Mouse (Mus musculus) erythroblast, adult 5-6 weeks (primary cell): Measurements from ENCODE around the gene Arxes2. TPM values are rescaled to one million over a fixed set of nuclear protein-coding genes. Genes with fewer than 3 reads are reported as not detected.
"Not testable (repeated sequence)": the region's sequence is repeated elsewhere in the genome, so short reads cannot be mapped to it uniquely, and the experiment has no call there.

Source experiments
- ATAC-seq: replicated peaks from 2 replicates; pipeline ENCODE4 v1.8.0; 2016; ENCODE audit warnings: moderate number of reproducible peaks, mild to moderate bottlenecking, moderate TSS enrichment, inconsistent platforms; ENCODE audit not compliant: poor library complexity, low FRiP score, severe bottlenecking
- total RNA-seq, 2 experiments: library from RNA; stranded (forward) in 1 of 2; stranded (reverse) in 1 of 2; fragments of 150-400 nt in 1 of 2; fragments of 200-764, 138-1000 nt in 1 of 2; gene quantifications; 2 replicates each; pipeline versions ENCODE4 v1.2.3 to v1.2.4; 2015 to 2017; ENCODE audit warnings: low replicate concordance in 2 of 2

The Arxes2 gene
- total RNA-seq (2015; ENCODE audit: low replicate concordance) (not detected in 2 replicates), total RNA-seq (2017; ENCODE audit: low replicate concordance) (not detected in 2 replicates)

DNA sequence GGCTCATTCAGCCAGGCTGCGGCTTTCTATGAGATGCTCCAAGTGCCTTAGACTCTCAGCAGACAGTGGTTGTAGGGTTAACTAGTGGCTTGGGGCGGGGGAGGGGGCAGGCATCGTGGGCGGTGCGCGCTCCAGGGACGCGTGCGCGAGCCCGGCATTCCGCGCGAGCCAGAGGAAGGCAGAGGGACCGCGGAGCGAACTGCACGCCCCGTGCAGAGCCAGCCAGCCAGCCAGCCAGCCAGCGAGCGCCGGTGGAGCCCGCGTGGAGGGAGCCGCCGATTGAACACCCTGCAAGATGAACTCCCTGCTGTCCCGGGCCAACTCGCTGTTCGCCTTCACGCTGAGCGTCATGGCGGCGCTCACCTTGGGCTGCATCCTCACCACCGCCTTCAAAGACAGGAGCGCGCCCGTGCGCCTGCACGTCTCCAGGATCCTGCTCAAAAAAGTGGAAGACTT lies at the start of gene Arxes2:
Arxes2 (plus strand) TSS at position 161 of the 456 bp plus-strand sequence.
- not testable (repeated sequence) for ATAC-seq

DNA sequence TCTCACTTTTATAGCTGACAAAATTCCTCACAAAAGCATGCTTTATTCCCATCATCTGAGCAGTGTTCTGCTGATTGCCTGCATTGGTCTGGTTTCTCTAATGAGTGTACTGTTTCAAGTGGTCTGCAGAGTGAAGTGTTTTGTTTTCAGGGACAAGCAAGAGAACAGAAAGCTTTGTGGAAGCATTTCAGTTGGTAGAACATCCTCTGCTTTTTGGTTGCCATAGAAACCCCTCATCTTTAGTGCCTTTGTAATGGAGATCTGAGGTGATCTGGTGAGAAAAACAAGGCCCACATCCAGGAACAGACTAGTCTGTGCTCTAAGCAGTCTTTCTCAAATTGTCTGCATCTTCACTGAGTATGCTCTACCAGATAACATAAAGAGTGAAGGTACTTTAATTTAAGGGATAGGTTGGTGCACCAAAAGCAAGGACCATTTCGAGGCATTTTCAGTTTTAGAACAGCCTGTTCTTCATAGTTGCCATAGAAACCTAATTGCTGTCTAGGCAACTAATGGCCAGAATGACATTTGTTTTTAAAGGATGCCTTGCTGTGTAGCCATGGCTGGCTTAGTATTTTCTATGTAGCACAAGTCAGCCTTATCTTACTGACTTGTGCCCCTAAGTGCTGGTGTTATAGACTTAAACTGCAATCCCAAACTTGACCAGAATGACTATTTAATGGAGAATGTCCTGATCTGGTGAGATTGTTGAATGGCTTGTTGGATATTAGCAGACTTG lies 44.8 kb upstream of the Arxes2 start:
- no peak for ATAC-seq

DNA sequence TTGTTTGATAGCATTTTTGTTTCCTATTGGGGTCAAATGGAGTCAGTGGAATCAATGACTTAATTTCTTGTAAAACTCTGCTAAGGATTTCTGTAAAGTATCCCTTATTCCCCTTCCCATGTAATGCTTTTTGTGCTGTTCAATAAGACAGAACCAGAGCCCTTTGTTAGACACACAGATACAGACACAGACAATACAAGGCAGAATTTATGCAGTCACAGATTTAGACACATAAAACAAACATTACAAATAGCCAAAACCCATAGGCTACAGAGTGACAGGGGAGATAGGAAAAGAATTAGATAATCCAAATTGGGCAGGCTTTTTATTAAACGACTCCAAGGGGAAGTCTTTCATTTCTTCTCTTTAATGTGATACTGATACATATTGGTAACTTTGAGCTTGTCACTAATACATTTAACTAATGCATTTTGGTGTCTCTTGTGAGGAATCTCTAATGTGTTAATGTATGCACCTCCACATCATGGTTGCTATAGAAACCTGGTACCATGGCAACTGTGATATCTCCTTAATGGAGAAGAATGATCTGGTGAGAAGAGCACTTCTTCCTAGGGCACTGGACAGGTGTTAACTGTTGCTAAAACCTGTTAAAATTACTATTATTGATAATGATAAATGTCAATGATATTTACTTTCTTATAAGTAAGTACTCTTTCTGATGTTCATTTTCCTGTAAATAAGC lies 36.5 kb upstream of the Arxes2 start:
- ATAC-seq = no peak

DNA sequence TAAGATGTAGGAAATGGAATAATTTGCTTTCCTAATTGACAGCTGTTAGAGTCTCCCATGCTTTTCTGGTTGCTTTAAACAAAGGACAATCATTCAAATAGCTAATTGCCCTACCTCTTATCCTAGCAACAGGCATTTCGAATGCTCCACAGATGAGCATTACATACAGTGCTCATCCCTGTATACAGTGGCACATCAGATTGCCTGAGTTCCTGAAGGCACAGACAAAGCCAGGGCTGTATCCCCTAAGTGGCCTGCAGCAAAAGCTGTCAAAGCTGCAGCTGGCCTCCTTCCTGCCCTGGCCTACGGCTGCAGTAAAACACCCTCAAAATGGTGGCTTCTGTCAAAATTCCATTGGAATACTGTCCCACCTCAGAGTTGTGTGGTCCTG lies 35.9 kb upstream of the Arxes2 start:
- no peak for ATAC-seq

DNA sequence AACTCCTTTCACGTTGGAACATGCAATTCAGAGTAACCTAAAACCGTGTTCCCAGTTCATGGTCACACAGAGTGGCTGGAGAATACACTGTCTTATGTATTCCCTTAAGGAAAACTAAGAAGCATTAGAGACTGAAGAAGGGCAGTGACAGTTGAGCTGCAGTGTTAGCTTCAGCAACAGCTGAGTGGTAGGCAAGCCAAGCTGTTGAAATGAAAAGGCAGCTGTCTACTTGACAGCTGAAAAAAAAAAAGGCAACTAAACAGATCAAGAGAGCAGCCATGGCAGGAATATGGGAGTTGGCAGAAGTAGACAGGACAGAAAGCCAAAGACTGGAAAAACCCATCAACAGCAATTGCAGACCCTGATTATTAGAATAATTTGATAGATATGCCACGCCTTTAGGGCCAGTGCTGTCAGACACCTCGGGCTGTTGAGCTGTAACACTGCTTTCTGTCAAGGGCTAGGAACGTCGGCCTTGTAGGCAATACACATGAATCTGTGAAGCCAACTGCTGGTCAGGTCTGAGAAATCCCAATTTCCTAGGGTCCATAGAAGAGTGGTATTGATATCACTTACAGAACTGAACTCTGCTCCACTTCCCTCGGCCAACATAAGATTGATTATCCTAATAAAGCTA lies 34.9 kb upstream of the Arxes2 start:
- no peak for ATAC-seq

DNA sequence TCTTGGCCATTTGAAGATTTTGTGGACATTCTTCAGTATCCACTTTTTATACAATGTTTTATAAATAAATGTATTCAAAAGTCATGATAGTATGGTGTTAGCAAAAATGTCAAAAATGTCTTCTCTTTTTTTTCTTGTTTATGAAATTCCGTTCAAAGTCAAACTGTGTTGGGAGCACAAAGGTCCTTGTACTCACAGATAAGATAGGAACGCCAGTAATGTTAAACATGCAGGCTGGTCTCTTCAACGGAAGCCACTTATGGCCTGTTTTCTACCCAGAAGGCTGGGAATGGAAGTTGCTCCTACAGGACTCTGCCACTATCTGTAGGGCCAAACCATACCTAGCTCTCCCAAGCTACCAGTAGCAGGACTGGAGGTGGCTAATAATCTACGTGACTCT lies 34.1 kb upstream of the Arxes2 start:
- ATAC-seq = no peak

DNA sequence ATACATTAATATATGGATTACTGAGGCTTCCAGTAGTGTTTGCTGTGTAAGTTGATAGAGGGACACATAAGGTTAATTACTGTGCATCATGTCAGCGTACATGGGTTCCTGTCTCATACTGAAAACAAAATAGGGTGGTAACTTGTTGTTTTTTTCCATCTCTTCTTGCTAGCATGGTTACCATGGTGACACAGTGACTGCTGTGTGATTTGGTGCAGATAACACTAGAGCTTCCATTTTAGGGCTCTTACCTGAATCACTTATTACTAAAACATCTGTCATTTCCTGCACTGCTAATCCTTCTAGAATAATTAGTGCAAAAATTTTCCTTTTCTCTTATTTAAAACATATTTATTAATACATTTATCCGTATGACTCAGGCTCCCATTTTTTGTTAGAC lies 31.3 kb upstream of the Arxes2 start:
- ATAC-seq = no peak

DNA sequence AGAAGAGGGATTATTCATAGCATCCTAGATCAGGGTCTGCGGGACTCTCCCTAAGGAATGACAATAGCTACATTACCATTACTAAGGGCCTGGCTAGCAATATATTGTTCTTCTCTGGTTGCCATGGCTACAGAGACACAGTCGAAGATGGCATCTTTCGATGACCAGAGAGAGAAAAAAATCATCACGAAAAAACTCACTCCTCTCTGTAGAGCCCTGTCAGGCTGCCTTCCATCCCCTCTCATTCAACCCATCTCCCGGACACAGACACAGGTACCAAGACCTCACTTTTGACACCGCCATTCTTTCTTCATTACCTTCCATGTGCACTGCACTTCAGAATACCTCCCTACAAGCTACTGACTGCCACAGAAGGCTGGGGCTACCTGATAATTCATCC lies 30.5 kb upstream of the Arxes2 start:
- no peak for ATAC-seq

DNA sequence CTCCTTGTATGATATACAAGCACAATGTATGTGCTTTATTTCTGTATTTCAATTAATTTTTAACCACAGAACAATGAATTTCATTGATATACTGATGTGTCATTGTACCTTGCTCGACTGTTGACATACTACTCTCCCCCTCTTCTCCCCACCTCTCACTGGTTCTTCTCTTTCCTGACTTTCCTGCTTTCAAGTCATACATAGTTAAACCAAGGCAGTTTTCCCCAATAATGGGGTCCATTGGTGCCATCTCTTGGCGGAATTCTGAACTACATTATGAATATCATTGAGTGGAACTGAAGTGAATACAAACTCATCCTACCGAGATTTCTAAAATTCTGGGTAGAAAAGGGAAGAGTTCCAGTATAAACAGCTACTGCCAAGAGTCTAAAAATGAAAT lies 30.0 kb upstream of the Arxes2 start:
- no peak for ATAC-seq

DNA sequence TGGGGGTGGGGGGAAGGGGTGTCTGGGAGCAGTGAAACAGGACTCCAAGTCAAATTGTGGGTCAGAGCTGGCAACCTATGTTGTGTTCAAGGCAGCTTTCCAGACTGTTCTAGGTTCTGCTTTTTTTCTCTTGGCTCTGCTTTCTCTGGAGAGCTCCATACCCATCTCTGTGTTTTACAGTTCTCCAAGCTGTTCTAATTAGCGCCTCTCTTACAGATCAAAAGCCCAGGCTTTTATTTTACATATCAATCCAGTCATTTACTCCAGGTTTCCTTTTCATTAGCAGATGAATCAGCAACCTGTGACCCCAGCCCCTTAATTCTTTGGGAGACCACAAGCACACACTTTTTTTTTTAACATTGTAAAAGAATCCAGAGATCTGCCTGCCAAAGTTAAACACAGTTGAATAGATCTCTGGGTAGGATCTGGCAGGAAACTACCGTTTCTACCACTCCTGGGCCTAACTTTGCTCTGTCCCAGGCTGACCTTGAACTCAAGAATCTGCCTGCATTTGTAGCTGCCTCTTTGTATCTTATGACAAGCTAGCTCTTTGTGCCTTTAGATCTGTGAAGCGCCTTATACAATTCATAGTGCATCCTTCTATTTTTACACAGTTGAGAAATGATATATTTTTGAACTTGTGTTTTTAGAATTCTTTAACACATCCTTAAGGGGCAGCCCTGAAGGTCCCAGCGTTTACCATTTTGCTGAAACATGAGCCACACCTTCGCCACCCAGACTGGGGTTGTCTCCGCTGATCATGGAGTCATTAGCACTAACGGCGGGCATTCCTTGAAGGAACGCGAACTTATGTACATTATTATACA lies 19.8 kb upstream of the Arxes2 start:
- ATAC-seq = no peak

DNA sequence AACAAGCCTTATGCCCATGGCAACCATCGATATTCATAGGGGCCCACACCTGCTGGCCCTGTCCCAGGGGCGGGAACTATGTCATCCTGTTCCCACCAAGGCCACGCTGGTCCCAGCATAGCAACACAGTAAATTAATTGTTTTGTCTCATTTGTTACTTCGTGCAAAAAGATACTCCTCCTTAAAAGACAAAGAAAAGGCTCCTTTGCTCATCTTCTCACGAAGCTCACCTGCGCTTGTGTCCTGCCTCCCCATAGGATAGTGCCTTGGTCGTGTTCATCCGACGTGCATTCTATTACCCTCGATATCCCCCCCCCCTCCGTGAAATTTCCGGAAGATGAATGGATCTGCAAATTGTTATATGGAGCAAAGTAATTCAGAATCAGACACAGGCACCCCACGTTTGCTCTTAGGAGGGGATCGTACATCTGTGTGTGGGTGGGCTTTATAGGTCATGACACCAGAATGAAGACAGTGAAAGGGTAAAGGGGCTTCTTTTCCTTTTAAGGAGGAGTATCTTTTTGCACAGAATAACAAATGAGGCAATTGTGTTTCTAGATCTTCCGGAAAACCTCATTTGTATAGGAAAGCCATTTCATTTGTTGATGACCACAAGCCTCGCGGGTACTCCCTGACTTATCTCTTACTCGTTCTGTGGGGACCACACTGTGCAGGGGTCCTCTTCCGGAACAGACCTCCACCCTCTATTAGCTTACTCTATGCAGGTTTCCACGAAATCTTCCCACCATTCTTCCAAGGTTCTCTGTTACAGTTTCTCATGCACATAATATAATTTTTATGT lies 19.0 kb upstream of the Arxes2 start:
- no peak for ATAC-seq

DNA sequence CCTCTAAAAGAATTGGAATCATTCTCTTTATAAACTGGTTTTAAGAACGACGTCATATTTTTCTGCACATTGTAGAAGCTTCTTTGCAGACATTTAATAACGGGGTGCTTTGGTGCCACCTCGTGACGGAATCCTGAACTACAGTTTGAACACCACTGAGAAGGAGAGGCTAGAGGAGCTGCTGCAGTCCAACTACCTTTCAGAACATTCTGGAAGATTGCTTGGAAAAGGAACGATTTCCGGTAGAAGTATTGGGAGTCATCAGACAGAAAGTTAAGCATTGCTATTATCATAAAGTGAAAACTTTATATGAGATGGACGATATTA lies 18.4 kb upstream of the Arxes2 start:
- no peak for ATAC-seq

DNA sequence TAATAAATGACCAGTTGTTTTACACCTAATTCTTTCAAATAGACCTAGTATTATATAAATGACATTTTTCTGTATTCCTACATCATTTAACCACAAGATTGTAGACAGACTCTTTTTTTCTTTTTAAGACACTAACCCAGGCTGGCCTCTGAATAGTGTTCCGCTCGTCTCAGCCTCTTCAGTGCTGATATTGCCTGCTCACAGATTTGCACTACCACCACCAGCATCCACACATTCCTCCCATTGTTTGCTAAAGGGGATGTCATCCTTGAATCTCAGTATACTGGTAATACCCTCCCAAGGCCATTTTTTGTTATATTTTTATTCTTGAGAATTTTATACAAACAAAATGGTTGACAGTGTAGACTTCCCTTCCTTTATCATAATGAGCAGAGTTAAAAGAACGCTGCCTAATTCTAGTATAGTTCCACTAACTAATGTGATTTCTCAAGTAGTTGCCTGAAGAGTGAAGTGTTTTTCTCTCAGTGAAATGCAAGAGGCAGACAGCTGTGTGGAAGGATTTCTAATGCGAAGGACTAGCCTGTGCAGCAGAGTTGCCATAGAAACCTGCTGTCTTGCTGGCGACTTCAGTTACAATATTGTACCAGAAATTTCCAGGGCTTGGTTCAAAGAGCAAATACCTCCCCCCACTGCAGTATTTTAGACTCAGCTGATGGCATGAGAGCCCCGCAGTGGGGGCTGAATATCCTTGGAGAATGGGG lies 8.9 kb upstream of the Arxes2 start:
- no peak for ATAC-seq

DNA sequence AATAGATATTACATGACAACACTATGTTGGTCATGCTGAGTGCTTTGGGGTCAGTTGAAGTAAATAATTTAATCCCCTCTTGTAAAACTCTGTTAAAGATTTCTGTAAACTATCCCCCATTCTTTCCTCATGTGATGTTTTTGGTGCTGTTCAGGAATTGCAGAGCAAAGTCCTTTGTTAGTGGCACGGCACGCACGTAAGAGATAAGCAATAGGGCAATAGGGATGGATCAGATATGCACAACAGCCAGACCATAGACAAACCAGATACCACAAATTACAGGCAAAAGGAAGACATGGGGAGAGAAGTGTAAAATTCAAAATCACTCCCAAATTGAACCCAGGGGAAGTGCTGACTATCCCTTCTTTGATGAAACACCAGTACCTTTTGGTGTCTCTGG lies 7.4 kb upstream of the Arxes2 start:
- ATAC-seq = no peak

DNA sequence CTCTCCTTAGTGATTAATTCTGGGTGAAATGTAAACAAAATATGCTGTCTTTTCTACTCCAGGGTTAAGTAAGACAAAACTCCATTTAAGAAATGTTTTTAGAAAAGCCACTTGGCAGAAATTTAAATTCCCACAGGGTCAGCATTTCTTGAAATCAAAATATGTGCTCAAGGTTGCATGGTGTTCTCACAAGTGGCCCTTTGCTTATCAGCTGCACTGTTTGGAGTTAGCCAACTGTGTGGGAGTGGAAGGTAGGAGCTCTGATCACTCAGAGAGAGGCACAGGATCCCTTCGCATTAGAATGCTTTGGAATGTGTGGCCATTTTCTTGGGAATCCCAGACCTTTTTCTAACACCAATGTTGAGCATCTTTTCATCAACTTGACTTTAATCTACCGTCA lies 3.0 kb upstream of the Arxes2 start:
- no peak for ATAC-seq

DNA sequence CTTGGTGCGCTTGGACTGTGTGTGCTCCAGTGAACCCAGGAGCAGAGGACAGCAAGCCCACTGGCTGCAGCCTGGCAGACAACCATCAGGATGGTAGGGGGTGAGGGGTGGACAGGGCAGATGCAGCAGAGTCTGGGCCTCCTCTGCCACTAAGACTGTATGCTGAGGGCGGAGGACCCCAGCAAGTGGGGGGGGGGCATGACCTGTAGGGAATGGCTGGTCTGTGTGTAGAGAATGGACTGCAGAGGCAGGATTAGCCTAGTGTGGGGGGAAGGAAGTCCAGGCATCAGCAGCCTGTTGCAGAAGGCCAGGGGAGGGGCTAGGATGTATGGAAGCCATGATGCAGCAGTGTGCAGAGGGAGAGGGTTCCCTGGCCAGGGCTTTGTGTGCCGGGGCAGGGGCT lies 431 bp upstream of the Arxes2 start:
- ATAC-seq = not testable (repeated sequence)

DNA sequence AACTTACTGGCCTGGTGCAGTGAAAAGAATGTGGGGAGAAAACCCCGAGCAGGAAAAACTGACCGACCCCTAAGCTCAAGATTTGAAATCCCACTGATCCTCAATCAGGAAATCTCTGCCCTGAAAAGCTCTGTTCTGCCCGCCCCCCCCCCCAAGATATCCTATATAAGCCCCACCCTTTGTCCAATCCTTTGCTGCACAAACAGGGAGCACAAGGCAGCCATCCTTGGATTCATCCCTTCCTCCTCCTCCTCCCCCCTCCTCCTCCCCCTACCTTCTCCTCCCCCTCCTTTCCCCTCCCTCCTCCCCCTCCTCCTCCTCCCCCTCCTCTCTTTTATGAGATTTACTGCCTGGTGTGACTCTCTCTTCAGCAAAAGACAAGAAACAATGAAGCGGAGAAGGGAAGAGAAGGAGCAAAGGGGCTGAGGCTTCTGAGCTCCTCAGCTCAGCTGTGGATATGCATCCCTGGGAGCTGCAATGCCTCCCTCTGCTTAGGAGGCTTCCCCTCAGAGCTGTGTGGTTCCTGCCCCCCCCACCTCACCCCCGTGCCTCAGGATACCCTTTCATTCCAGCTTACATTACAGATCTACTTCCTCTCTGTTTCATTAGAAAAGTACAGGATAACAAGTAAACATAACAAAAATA lies 13.7 kb downstream of the Arxes2 start:
- ATAC-seq = no peak

DNA sequence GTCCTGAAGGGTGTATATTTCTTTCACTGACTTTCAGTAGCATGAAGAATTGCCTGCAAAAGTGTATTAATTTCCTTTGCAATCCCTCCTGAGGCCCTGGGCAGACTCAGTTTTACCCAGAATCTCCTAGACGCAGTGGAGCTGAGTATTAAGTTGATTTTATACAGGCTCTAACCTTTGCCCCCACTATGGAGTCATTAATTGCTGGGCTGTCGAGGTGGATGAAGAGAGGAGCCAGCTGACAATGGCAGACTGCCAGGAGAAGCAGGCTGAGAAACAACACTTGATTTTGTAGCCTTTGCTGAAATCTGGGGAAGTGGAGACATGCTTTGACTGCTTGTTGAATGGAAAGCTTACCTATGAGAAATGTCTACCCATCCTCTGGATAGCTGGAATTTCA lies 20.8 kb downstream of the Arxes2 start:
- no peak for ATAC-seq
